Mouse (Mus musculus) cortical plate, adult 2 months (tissue): ENCODE measurements around the gene Phospho1.

Experiments used
- CTCF ChIP-seq: fragments of 200-500 bp; IDR thresholded peaks from 2 replicates; pipeline ENCODE4 v1.5.1; 2011; ENCODE audit warnings: mild to moderate bottlenecking, control low read depth, low read length; ENCODE audit not compliant: insufficient read depth; ENCODE audit errors: extremely low read depth
- POLR2A ChIP-seq: fragments of 200-500 bp; IDR thresholded peaks from 2 replicates; pipeline ENCODE4 v1.6.1; 2011; ENCODE audit warnings: mild to moderate bottlenecking, low read length, control low read depth; ENCODE audit not compliant: insufficient read depth; ENCODE audit errors: extremely low read depth

- TF ChIP-seq POLR2A (no peak), CTCF (no peak)
These were observed 2.2 kb downstream of the Phospho1 start for GRCm38 (mm10) chr11:95826317-95827167.
